Comparison of ENCODE assay signal across 33 mouse cellular contexts in the genomic region with DNA sequence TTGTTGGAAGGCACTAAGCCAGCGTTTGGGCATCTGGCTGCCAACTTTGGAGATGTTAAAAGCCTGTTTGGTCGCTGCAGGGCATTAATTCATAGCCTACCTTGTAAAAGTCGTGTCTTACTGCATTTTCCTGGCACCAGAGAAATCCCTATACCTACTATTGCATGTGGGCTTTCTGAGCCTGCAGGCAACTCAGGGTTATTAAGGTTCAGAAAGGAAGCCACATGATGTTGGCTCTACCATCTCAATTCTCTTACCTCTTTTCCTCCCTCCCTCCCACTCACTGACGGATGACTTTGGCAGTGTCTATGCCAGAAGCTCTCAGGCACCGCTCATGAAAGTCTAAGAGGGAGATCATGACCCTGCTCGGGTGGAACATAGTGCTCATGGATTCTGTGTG.
DNase-seq lines count a peak whose midpoint lies in the region; ATAC-seq and TF ChIP-seq lines count a peak whose summit lies in the region.
"Had no signal": no experiment of that assay in that cellular context is flagged by ENCODE, and none has a peak within 500 bp of the region (broad histone marks: within the 10 kb centered on the region; RNA-seq: fewer than 3 reads in every experiment).

No protein-coding gene starts in this region.

- TF ChIP-seq EP300 in heart, adult 2 months (IDR thresholded peaks at IDR 0.05; ENCODE audit: insufficient read depth, low read depth, low read length), result no peak

- H3K9me3 ChIP-seq in limb, embryonic 14.5 days (ENCODE audit: control insufficient read depth, low read length), result no peaks in the 10 kb centered on the region; the same call in 1 of the 2 replicates
- H3K9me3 ChIP-seq in forebrain, embryonic 14.5 days (replicated peaks; ENCODE audit: control insufficient read depth, low read length), result no peaks in the 10 kb centered on the region
- H3K9me3 ChIP-seq: embryonic facial prominence, embryonic 10.5 days; embryonic facial prominence, embryonic 15.5 days; forebrain, embryonic 13.5 days; heart, embryonic 10.5 days; heart, embryonic 15.5 days; hindbrain, embryonic 13.5 days; kidney, embryonic 15.5 days; liver, embryonic 13.5 days; midbrain, embryonic 10.5 days; neural tube, embryonic 13.5 days had no signal

- no peak for DNase-seq in heart, adult 2 months
- no peak for DNase-seq in heart, postnatal 4 days
- DNase-seq in CD4-positive, CD25-positive, alpha-beta regulatory T cell, adult 2 months (ENCODE audit: low read depth, low spot score), result peak; percentile 21
- DNase-seq in limb, embryonic 14.5 days (ENCODE audit: low spot score), result peak; percentile 54
- DNase-seq in left cerebral cortex, adult 18-20 months (ENCODE audit: low spot score in 2 of 2), result no peak
- no peak for DNase-seq in forebrain, embryonic 14.5 days (ENCODE audit: low spot score)
- DNase-seq: adrenal gland, adult 2 months; adrenal gland, postnatal 36 days; cerebellum, adult 2 months; cerebellum, postnatal 25 days; heart, postnatal 36 days; kidney, adult 11 months; kidney, postnatal 36 days; liver, embryonic 13.5 days; lung, adult 18-20 months; lung, postnatal 10 days; right cerebral cortex, postnatal 4 days; thymus, adult 2 months; thymus, postnatal 4 days had no signal

- WGBS in heart, adult 2 months, result 29% methylated on average over 6 of the region's 6 CpGs
- 26% methylated on average over 6 of the region's 6 CpGs for WGBS in limb, embryonic 14.5 days
- WGBS in forebrain, embryonic 14.5 days, result 82% methylated on average over 6 of the region's 6 CpGs

- H3K27me3 ChIP-seq in heart, adult 2 months (ENCODE audit: control insufficient read depth, insufficient read depth, low read length), result no peaks in the 10 kb centered on the region
- no peaks in the 10 kb centered on the region for H3K27me3 ChIP-seq in limb, embryonic 14.5 days (ENCODE audit: control insufficient read depth, insufficient read depth, low read length)
- no peaks in the 10 kb centered on the region for H3K27me3 ChIP-seq in forebrain, embryonic 14.5 days (replicated peaks; ENCODE audit: control insufficient read depth, insufficient read depth, low read length)
- H3K27me3 ChIP-seq: embryonic facial prominence, embryonic 15.5 days; forebrain, embryonic 13.5 days; heart, embryonic 15.5 days; hindbrain, embryonic 13.5 days; kidney, embryonic 15.5 days; liver, embryonic 13.5 days; neural tube, embryonic 13.5 days had no signal

- intact Hi-C loops in heart, adult 2 months (cut with DNase I), result no loop called here

- H3K4me3 ChIP-seq in heart, adult 2 months, result no peak overlapping the region
- H3K4me3 ChIP-seq in brown adipose tissue, adult 24 weeks (ENCODE audit: insufficient read depth, low read depth, low read length), result no peak overlapping the region
- H3K4me3 ChIP-seq in limb, embryonic 14.5 days (replicated peaks; ENCODE audit: low read length), result no peak overlapping the region
- H3K4me3 ChIP-seq in forebrain, embryonic 14.5 days (ENCODE audit: low read depth, low read length), result no peak overlapping the region
- H3K4me3 ChIP-seq: embryonic facial prominence, embryonic 10.5 days; embryonic facial prominence, embryonic 15.5 days; forebrain, embryonic 13.5 days; heart, embryonic 10.5 days; heart, embryonic 15.5 days; hindbrain, embryonic 13.5 days; kidney, embryonic 15.5 days; layer of hippocampus, adult 2 months; liver, embryonic 13.5 days; midbrain, embryonic 10.5 days; myocyte; neural tube, embryonic 13.5 days had no signal

- H3K4me1 ChIP-seq in heart, adult 2 months (ENCODE audit: control insufficient read depth, insufficient read depth, low read length), result peaks cover 20% of the 10 kb centered on the region
- H3K4me1 ChIP-seq in brown adipose tissue, adult 24 weeks (ENCODE audit: control insufficient read depth, insufficient read depth, insufficient read length, low read length), result peaks cover 14% of the 10 kb centered on the region; the same call in 1 of the 2 replicates
- H3K4me1 ChIP-seq in limb, embryonic 14.5 days (ENCODE audit: control insufficient read depth, insufficient read depth, low read length), result peaks cover 35% of the 10 kb centered on the region
- no peaks in the 10 kb centered on the region for H3K4me1 ChIP-seq in forebrain, embryonic 14.5 days (ENCODE audit: control insufficient read depth, insufficient read depth, low read length)
- H3K4me1 ChIP-seq: embryonic facial prominence, embryonic 10.5 days; forebrain, embryonic 13.5 days; hindbrain, embryonic 13.5 days; kidney, embryonic 15.5 days; liver, embryonic 13.5 days; midbrain, embryonic 10.5 days; neural tube, embryonic 13.5 days had no signal

- TF ChIP-seq CTCF in heart, adult 2 months (IDR thresholded peaks at IDR 0.05), result no peak

- H3K27ac ChIP-seq in heart, adult 2 months, result peak overlapping the region; percentile 55
- 0 out of 2 replicates have a peak overlapping the region, but pooled peaks have one; percentile 3 for H3K27ac ChIP-seq in brown adipose tissue, adult 24 weeks (replicated peaks; ENCODE audit: low read depth, low read length)
- H3K27ac ChIP-seq in limb, embryonic 14.5 days (replicated peaks; ENCODE audit: low read depth, low read length), result peak overlapping the region; percentile 74
- no peak overlapping the region for H3K27ac ChIP-seq in forebrain, embryonic 14.5 days (ENCODE audit: low read depth, low read length)
- H3K27ac ChIP-seq: embryonic facial prominence, embryonic 10.5 days; embryonic facial prominence, embryonic 15.5 days; forebrain, embryonic 13.5 days; heart, embryonic 10.5 days; heart, embryonic 15.5 days; hindbrain, embryonic 13.5 days; kidney, embryonic 15.5 days; layer of hippocampus, adult 2 months; liver, embryonic 13.5 days; midbrain, embryonic 10.5 days; neural tube, embryonic 13.5 days had no signal

- no peak overlapping the region for H3K9ac ChIP-seq in heart, adult 2 months (ENCODE audit: low read depth, low read length)
- no peak overlapping the region for H3K9ac ChIP-seq in limb, embryonic 14.5 days (ENCODE audit: low read depth, low read length, severe bottlenecking)
- H3K9ac ChIP-seq in forebrain, embryonic 14.5 days (ENCODE audit: low read length), result no peak overlapping the region
- H3K9ac ChIP-seq: embryonic facial prominence, embryonic 15.5 days; forebrain, embryonic 13.5 days; heart, embryonic 15.5 days; hindbrain, embryonic 13.5 days; kidney, embryonic 15.5 days; liver, embryonic 13.5 days; neural tube, embryonic 13.5 days had no signal

- H3K4me2 ChIP-seq in limb, embryonic 14.5 days (replicated peaks; ENCODE audit: low read depth, low read length, severe bottlenecking), result 0 out of 2 replicates have a peak overlapping the region, but pooled peaks have one; percentile 10
- no peak overlapping the region for H3K4me2 ChIP-seq in forebrain, embryonic 14.5 days (ENCODE audit: low read length)
- H3K4me2 ChIP-seq: embryonic facial prominence, embryonic 15.5 days; forebrain, embryonic 13.5 days; heart, embryonic 15.5 days; hindbrain, embryonic 13.5 days; kidney, embryonic 15.5 days; liver, embryonic 13.5 days; neural tube, embryonic 13.5 days had no signal

- H3K36me3 ChIP-seq in heart, adult 2 months (ENCODE audit: control insufficient read depth, insufficient read depth, low read length), result peaks cover 7% of the 10 kb centered on the region
- H3K36me3 ChIP-seq in limb, embryonic 14.5 days (ENCODE audit: control insufficient read depth, insufficient read depth, low read length), result no peaks in the 10 kb centered on the region
- no peaks in the 10 kb centered on the region for H3K36me3 ChIP-seq in forebrain, embryonic 14.5 days (ENCODE audit: control insufficient read depth, insufficient read depth, low read length)
- H3K36me3 ChIP-seq: embryonic facial prominence, embryonic 10.5 days; embryonic facial prominence, embryonic 15.5 days; heart, embryonic 10.5 days; heart, embryonic 15.5 days; hindbrain, embryonic 13.5 days; kidney, embryonic 15.5 days; liver, embryonic 13.5 days; midbrain, embryonic 10.5 days; neural tube, embryonic 13.5 days had no signal

- no peak for TF ChIP-seq POLR2A in heart, adult 2 months (IDR thresholded peaks at IDR 0.05; ENCODE audit: insufficient read depth, low read depth, low read length)
- TF ChIP-seq POLR2A in limb, embryonic 14.5 days (IDR thresholded peaks at IDR 0.05; ENCODE audit: borderline replicate concordance, extremely low read depth, insufficient read depth, insufficient read length), result no peak

- 0 out of 2 replicates have a peak, but pooled peaks have one; percentile 44 for ATAC-seq in limb, embryonic 14.5 days (ENCODE audit: low FRiP score, low read depth)
- no peak for ATAC-seq in forebrain, embryonic 14.5 days
- ATAC-seq: activated CD4-positive, CD25-positive, alpha-beta regulatory T cell, adult 4 months; forebrain, embryonic 13.5 days; midbrain, embryonic 16.5 days had no signal

- peaks cover 1% of the 10 kb centered on the region; the same call in 1 of the 2 replicates for H3K79me2 ChIP-seq in heart, adult 2 months (replicated peaks; ENCODE audit: control insufficient read depth, insufficient read depth, low read length)

Comparison
In these comparisons a context has a peak if more than half of its experiments do, and no peak if none do; other contexts are left out.
1. DNase-seq: peak in CD4-positive, CD25-positive, alpha-beta regulatory T cell, adult 2 months (single experiment) and limb, embryonic 14.5 days (single experiment); none in heart, adult 2 months (0 of 2), heart, postnatal 4 days (single experiment), left cerebral cortex, adult 18-20 months (0 of 2) and forebrain, embryonic 14.5 days (single experiment).